Mouse (Mus musculus) limb, embryonic 10.5 days (tissue): Measurements from ENCODE around the gene Slc17a7. TPM values are rescaled to one million over a fixed set of nuclear protein-coding genes. Genes with fewer than 3 reads are reported as not detected.
A peak's percentile ranks its signal among the peaks of the same experiment; 100 is the strongest.
"Not testable (repeated sequence)": the region's sequence is repeated elsewhere in the genome, so short reads cannot be mapped to it uniquely, and the experiment has no call there.

ENCODE experiments used
- DNase-seq: peaks from one replicate; pipeline ENCODE4 v3.0.0-alpha.2; 2017; ENCODE audit warnings: low spot score
- H3K27ac ChIP-seq: fragments of 300-500 bp; sonication (generic); 2 replicates; pipeline ENCODE4 v1.5.1; 2016; ENCODE audit warnings: mild to moderate bottlenecking
- H3K27me3 ChIP-seq: fragments of 300-500 bp; sonication (generic); 2 replicates; pipeline ENCODE4 v1.6.1; 2016; ENCODE audit warnings: low read depth, mild to moderate bottlenecking; ENCODE audit not compliant: poor library complexity, severe bottlenecking
- H3K36me3 ChIP-seq: fragments of 300-500 bp; sonication (generic); 2 replicates; pipeline ENCODE4 v1.6.1; 2016; ENCODE audit warnings: mild to moderate bottlenecking, moderate library complexity
- H3K4me1 ChIP-seq: fragments of 300-500 bp; sonication (generic); 2 replicates; pipeline ENCODE4 v1.6.1; 2016
- H3K4me3 ChIP-seq: fragments of 300-500 bp; sonication (generic); 2 replicates; pipeline ENCODE4 v1.5.1; 2016; ENCODE audit warnings: mild to moderate bottlenecking, moderate library complexity
- H3K9me3 ChIP-seq: fragments of 300-500 bp; sonication (generic); replicated peaks from 2 replicates; pipeline ENCODE4 v1.6.1; 2016; ENCODE audit warnings: mild to moderate bottlenecking
- WGBS: fragments of 180-500 bp; shearing (Covaris S2); methylation state at CpG from one replicate; pipeline ENCODE4 v1.1.7; 2016; 5-methylcytosine and 5-hydroxymethylcytosine counted together
- polyA plus RNA-seq: library from polyadenylated mRNA; unstranded; fragments of >200 nt; fragmentation: Nextera tagmentation; extraction: Ambion mirVana; gene quantifications from 2 replicates; pipeline ENCODE4 v1.2.1, GENCODE M21; 2016

Gene Slc17a7
- 0.06 TPM in 1 of 2 replicates, not detected in the other for polyA plus RNA-seq

DNA sequence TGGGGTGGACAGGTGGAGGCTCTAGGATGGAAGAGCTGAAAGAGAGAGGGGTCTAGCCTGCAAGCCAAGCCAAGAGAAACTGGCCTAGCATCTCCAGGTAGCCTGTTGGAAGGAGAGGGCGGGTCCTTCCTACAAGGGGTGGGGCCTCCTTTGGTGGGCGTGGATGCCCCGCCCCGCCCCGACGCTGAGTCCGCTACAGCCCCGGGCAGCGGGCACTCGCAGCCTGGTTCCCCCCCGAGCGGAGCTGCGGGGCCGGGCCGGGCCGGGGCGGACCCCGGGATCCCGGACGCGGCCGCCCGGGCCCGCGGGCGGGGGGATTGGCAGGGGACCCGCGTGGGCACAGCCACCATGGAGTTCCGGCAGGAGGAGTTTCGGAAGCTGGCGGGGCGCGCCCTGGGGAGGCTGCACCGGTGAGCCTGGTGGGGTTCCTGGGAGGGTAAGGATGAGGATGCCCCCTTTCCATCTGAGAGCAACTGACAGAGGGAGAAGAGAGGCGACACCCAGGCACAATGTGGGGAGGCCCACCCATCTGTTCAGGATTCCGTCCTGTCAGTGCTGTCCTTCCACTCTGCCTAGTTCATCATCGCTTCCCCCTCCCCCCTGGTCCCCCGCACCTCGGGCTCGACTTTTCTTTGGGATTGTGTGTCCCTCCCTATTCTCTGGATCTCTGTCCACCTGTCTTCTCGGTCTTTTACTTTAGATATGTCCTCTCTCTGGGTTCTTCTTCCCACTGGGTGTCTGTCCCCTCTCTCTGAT is at the start of gene Slc17a7:
TSS of gene Slc17a7 (plus strand) at position 215 of the 756 bp plus-strand sequence.
- H3K27me3 ChIP-seq: peaks cover 68% of the 10 kb centered on the region
- H3K27ac ChIP-seq: no peak within 1 kb of the TSS
- H3K36me3 ChIP-seq: peaks cover 23% of the 10 kb centered on the region
- peak within 1 kb of the TSS; percentile 54 for H3K4me3 ChIP-seq
- H3K9me3 ChIP-seq: 0 out of 2 replicates have a peak, but pooled peaks cover 3% of the 10 kb centered on the region
- WGBS: 1% methylated on average over 41 of the region's 41 CpGs
- DNase-seq: peak; percentile 65
- peaks cover 27% of the 10 kb centered on the region for H3K4me1 ChIP-seq

DNA sequence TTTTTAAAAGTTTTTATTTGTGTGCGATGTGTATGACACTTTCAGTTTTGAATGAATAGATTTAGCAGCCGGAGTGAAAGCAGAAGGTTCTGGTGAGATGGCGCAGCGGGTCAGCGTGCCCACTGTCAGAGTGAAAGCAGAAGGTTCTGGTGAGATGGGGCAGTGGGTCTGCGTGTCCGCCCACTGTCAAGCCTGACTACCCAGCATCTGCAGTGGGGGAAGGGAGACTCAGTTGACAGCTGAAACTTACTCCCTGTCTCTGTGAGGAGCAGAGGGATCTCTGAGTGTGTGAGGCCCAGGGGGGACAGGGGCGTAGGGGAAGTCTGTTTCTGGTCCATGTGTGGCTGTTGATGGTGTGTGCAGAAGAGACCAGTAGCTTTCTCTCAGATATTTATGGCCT is 46.2 kb upstream of the Slc17a7 start:
- Histone ChIP-seq H3K4me1 (peaks cover 19% of the 10 kb centered on the region), H3K27me3 (no peaks in the 10 kb centered on the region), H3K4me3 (no peak overlapping the region), H3K27ac (no peak overlapping the region), H3K36me3 (peaks cover 51% of the 10 kb centered on the region), H3K9me3 (no peaks in the 10 kb centered on the region)
- 84% methylated on average over 8 of the region's 8 CpGs for WGBS
- DNase-seq: no peak

DNA sequence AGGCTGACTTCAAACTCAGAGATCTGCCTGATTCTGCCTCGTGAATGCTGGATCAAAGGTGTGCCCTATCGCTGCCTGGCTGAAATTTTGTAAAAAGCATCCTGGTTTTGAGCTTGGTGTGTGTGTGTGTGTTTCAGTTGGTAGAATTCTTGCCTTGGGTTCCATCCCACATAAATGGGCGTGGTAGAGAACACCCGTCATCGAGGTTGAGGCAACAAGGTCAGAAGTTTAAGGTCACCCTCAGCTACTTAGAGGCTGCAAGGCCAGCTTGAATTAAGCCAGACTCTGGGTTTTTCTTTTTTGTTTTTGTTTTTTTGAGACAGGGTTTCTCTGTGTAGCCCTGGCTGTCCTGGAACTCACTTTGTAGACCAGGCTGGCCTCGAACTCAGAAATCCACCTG is 45.4 kb upstream of the Slc17a7 start:
- H3K9me3 ChIP-seq: no peaks in the 10 kb centered on the region
- H3K4me1 ChIP-seq: peaks cover 27% of the 10 kb centered on the region
- H3K36me3 ChIP-seq: peaks cover 58% of the 10 kb centered on the region
- 90% methylated on average over 6 of the region's 6 CpGs for WGBS
- no peaks in the 10 kb centered on the region for H3K27me3 ChIP-seq
- no peak overlapping the region for H3K27ac ChIP-seq
- no peak for DNase-seq
- no peak overlapping the region for H3K4me3 ChIP-seq

DNA sequence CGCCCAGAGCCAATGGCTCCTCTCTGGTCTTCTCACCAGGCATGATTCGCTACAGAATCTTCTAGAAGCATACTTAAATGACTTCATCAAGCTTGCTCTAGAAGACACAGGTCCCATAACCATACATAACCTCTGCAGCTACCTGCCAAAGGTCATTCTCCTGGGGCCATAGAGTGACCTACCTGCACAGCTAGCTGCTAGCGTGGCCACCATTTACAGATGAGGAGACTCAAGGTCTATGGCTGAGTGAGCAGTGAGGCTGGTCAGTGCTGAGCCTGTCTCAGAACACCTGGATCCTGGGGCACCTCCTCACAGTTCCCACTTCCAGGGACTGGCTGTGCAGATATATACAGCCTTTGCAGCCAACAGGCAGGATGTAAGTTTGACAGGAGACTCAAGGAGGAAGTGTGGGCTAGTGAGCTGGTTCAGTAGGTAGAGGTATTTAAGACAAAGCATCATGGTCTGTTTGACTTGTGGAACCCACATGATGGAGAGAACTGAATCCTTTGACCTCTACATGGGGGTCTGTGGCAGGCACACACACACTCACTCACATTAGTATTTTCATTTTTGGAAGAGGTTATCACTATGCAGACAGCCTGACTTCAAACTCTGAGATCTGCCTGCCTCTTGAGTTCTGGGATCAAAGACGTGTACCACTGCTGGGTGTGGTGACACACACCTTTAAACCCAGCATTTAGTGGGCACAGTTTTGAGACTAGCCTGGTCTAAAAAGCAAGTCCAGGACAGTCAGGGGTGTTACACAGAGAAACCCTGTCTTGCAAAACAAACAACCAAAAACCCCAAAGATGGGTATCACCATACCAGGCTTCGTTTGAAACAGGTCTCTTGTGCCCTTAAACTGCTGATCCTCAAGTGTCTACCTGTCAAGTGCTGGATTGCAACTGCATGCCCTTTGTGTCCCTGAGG is 43.7 kb upstream of the Slc17a7 start:
- WGBS: 83% methylated on average over 5 of the region's 5 CpGs
- Histone ChIP-seq H3K27me3 (no peaks in the 10 kb centered on the region), H3K9me3 (no peaks in the 10 kb centered on the region), H3K36me3 (peaks cover 62% of the 10 kb centered on the region), H3K4me3 (no peak overlapping the region), H3K27ac (no peak overlapping the region), H3K4me1 (peaks cover 29% of the 10 kb centered on the region)
- DNase-seq: no peak

DNA sequence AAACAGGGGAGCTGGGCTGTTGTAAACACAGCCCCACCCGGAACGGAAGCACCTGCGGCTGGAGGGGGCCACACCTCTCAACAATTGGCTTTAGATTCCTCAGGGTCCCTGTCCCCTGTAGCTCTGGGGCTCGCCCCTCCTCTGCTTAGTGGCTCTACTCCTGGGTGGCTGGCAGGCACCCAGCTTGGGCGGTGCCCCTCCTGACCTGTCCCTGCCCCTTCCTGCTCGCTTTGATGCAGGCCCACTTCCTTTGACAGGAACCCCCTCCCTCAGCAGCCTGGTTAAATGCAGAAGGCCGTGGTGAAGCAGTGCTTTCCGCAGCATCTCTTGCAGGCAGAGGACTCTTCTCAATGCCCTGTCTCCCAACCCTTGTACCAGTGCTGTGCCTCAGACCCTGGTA is 42.3 kb upstream of the Slc17a7 start:
- peaks cover 43% of the 10 kb centered on the region for H3K4me1 ChIP-seq
- H3K36me3 ChIP-seq: peaks cover 75% of the 10 kb centered on the region
- DNase-seq: no peak
- WGBS: 73% methylated on average over 8 of the region's 8 CpGs
- no peaks in the 10 kb centered on the region for H3K9me3 ChIP-seq
- H3K27me3 ChIP-seq: no peaks in the 10 kb centered on the region
- H3K27ac ChIP-seq: no peak overlapping the region
- H3K4me3 ChIP-seq: peak overlapping the region; percentile 18

DNA sequence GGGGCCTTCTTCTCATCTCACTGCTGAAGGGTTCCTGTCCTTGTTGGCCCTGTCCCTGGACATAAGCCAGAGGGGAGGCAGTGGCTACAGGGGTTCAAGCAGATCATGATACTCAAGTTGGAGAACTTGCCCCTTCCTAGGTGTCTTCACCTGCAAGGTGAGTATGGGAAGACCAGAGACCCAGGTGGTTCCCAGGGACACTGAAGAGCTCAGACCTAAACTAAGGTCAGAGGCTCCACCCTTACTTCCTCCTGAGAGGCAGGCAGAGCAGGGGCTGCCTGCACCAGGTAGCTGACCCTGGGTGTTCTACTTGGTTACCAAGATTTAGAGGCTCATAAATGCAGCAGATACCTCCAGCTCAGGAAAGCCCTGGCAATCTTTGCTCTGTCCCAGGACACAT is 41.8 kb upstream of the Slc17a7 start:
- no peaks in the 10 kb centered on the region for H3K9me3 ChIP-seq
- H3K4me1 ChIP-seq: peaks cover 48% of the 10 kb centered on the region
- no peak overlapping the region for H3K27ac ChIP-seq
- peaks cover 81% of the 10 kb centered on the region for H3K36me3 ChIP-seq
- H3K4me3 ChIP-seq: peak overlapping the region; percentile 18
- no peaks in the 10 kb centered on the region for H3K27me3 ChIP-seq
- DNase-seq: no peak

DNA sequence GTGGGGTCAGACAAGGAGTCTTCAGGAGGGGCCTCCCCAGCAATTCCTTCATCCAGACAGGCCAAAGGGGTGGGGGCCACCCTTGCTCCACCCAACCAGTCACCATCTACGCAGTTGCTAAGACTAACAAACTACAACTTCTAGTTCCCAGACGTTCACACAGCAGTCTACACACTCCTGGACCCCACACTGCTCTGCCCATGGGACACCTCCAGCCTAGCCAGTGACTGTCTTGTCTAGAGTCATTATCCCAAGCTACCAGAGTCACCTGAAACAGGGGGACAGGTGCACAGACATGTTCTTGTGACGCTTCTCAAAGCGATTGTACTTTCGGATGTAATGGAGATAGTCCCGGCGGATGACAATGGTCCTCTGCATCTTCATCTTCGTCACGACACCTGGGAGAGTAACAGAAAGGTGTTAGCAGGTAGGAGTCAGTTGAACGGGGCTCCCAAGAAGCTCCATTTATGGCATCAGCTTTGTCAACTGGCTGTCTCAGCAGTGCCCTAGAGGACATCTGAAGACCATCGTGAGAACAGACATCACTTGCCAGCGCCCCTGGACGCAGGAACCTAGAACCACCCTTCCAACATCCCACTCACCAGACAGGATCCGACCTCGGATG is 41.1 kb upstream of the Slc17a7 start:
- Histone ChIP-seq H3K36me3 (peaks cover 85% of the 10 kb centered on the region), H3K4me1 (peaks cover 53% of the 10 kb centered on the region), H3K9me3 (no peaks in the 10 kb centered on the region), H3K27ac (peak overlapping the region; percentile 95), H3K27me3 (no peaks in the 10 kb centered on the region), H3K4me3 (peak overlapping the region; percentile 84)
- DNase-seq: no peak
- 83% methylated on average over 15 of the region's 15 CpGs for WGBS

DNA sequence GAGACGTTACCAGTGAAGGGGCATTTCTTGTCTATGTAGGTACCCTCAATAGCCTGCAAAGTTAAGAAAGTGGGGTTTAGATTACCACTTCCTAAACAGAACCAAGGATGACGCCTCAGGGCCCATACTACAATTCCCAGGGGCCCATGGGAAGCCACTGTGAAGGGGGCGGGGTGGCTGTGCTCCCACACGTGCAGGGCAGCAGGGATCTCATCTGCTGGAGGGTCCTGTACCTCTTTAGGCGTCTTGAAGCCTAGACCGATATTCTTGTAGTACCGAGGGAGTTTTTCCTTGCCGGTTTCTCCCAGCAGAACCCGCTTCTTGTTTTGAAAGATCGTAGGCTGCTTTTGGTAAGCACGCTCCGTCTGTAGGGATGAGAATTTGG is 40.6 kb upstream of the Slc17a7 start:
- H3K9me3 ChIP-seq: no peaks in the 10 kb centered on the region
- H3K36me3 ChIP-seq: peaks cover 84% of the 10 kb centered on the region
- H3K4me1 ChIP-seq: peaks cover 53% of the 10 kb centered on the region
- H3K27ac ChIP-seq: peak overlapping the region; percentile 95
- peak overlapping the region; percentile 84 for H3K4me3 ChIP-seq
- H3K27me3 ChIP-seq: no peaks in the 10 kb centered on the region
- DNase-seq: no peak
- 22% methylated on average over 12 of the region's 12 CpGs for WGBS

DNA sequence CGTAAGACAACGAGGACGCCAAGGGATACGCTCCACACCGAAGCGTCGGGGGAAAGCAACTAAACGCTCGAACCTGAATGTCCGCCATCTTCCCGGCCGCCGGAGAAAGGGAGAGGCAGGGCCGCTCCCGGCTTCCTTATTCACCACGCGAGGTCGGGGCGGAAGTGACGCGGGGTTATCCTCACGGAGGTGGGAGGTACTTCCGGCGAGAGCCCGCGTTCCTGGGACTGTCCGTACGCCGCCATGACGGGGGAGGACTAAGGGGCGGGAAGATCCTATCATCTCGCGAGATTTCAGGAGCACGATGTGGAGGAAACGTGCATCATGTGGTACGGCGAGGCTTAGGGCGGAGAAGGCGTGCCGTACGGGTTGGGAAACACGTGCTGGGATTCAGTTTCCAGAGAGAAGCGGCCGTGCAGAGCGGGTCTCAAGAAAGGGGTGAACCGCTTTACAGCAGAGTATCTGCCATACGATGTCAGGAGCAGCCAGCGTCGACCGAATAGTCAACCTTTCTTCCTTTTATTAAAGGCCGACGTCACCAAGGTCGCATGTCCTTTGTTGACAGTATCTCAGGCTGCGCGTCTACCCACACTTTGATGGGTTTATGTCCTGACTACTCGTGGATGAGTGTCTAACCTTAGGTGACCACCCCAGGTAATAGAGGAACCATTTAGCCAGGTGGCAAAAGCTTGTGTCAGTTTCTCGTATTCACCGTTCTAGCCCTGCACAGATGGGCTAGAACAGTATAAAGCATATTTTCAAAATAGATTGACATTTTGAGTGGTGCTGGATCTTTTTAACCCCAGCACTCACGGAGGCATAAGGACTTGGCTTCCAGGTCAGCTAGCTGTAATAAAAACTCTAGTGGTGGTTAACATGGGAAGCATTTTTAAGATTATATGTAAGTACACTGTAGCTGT is 39.3 kb upstream of the Slc17a7 start, which contains the start of gene Rps11:
TSS of gene Rps11 (minus strand) at position 216 of the 920 bp plus-strand sequence.
- Histone ChIP-seq H3K4me1 (peaks cover 57% of the 10 kb centered on the region), H3K27me3 (no peaks in the 10 kb centered on the region), H3K9me3 (no peaks in the 10 kb centered on the region), H3K4me3 (peak within 1 kb of the TSS; percentile 84), H3K27ac (peak within 1 kb of the TSS; percentile 95), H3K36me3 (peaks cover 71% of the 10 kb centered on the region)
- WGBS: under 1% methylated on average over 59 of the region's 59 CpGs
- DNase-seq: peak; percentile 99

DNA sequence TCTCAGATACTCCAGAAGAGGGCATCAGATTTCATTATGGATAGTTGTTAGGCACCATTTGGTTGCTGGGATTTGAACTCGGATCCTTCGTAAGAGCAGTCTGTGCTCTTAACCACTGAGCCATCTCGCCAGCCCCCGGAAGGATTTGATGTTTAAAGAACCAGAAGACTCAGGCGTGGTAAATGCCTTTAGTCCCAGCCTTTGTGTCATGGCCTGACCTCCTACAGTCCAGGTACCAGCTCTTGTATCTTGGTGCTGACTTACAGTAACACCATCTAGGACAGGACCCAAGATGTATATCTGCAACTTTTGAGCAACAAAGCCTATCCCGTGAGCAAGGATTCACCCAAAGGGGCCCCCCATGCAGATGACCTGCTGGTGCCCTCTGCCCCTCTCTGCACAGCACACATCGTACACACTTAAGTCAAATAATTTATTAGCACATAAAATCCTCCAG is 38.6 kb upstream of the Slc17a7 start:
- DNase-seq: peak; percentile 68
- Histone ChIP-seq H3K36me3 (peaks cover 64% of the 10 kb centered on the region), H3K27me3 (no peaks in the 10 kb centered on the region), H3K4me1 (peaks cover 62% of the 10 kb centered on the region), H3K27ac (peak overlapping the region; percentile 95; the same call in 1 of the 2 replicates), H3K4me3 (peak overlapping the region; percentile 84), H3K9me3 (no peaks in the 10 kb centered on the region)
- 10% methylated on average over 7 of the region's 7 CpGs for WGBS

DNA sequence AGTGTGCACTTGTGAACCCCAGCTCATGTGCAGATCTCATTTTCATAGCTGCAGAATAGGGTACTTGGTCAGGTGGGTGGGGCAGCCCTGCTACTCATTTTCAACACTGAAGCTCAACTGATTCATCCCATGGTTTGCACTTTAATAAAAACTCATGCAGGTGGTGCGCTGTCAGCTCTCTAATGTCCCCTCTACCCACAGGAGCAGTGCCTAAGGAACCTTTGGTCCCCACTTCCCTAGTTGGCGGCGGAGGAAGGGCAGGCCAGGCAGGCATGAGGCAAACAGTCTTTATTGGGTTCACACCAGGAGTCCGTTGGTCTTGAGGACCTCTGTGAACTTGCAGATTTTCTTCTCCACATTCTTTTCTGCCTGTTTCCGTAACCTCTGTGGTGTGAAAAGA is 38.1 kb upstream of the Slc17a7 start:
- not testable (repeated sequence) for H3K27me3 ChIP-seq, H3K9me3 ChIP-seq, DNase-seq, H3K27ac ChIP-seq
- WGBS: 66% methylated on average over 5 of the region's 5 CpGs
- H3K4me3 ChIP-seq: peak overlapping the region; percentile 84
- peaks cover 62% of the 10 kb centered on the region for H3K4me1 ChIP-seq
- H3K36me3 ChIP-seq: peaks cover 59% of the 10 kb centered on the region
